Mouse (Mus musculus): ENCODE measurements around the gene Nfkbie. TPM values are rescaled to one million over a fixed set of nuclear protein-coding genes. Genes with fewer than 3 reads are reported as not detected.

Gene Nfkbie
- 4.8 and 10.1 TPM in 2 replicates for polyA plus RNA-seq (2015; fragmentation: Nextera tagmentation; extraction: Ambion mirVana)

- Histone ChIP-seq H3K9me3 (replicated peaks) (no peaks in the 10 kb centered on the region), H3K4me2 (peak within 1 kb of the TSS; percentile 99), H3K4me3 (replicated peaks) (peak within 1 kb of the TSS; percentile 64), H3K4me1 (peaks cover 21% of the 10 kb centered on the region), H3K27me3 (replicated peaks) (peaks cover 16% of the 10 kb centered on the region), H3K9ac (replicated peaks) (peak within 1 kb of the TSS; percentile 74), H3K36me3 (no peaks in the 10 kb centered on the region), H3K27ac (replicated peaks) (0 out of 2 replicates have a peak within 1 kb of the TSS, but pooled peaks have one; percentile 29)
- peak; percentile 68 for ATAC-seq (ENCODE audit: low FRiP score)
- under 1% methylated on average over 45 of the region's 45 CpGs for WGBS
These were observed at the start of gene Nfkbie for GRCm38 (mm10) chr17:45555452-45556106. Gene Nfkbie (plus strand): TSS chr17:45555703.

GRCm38 (mm10) chr17:45505941-45506465 lies 49.5 kb upstream of the Nfkbie start:
- Histone ChIP-seq H3K27ac (replicated peaks) (no peak overlapping the region), H3K27me3 (replicated peaks) (no peaks in the 10 kb centered on the region), H3K4me1 (peaks cover 18% of the 10 kb centered on the region), H3K36me3 (peaks cover 21% of the 10 kb centered on the region), H3K9ac (replicated peaks) (0 out of 2 replicates have a peak overlapping the region, but pooled peaks have one; percentile 10), H3K4me2 (0 out of 2 replicates have a peak overlapping the region, but pooled peaks have one; percentile 23), H3K9me3 (replicated peaks) (no peaks in the 10 kb centered on the region), H3K4me3 (replicated peaks) (no peak overlapping the region)
- WGBS, result 74% methylated on average over 6 of the region's 6 CpGs
- ATAC-seq (ENCODE audit: low FRiP score), result no peak

- no peaks in the 10 kb centered on the region for H3K9me3 ChIP-seq (replicated peaks)
- ATAC-seq (ENCODE audit: low FRiP score), result peak; percentile 97
These were observed 48.8 kb upstream of the Nfkbie start, which contains the start of gene Aars2 for GRCm38 (mm10) chr17:45506700-45507189. Gene Aars2 (plus strand): TSS chr17:45506841.

GRCm38 (mm10) chr17:45510871-45511270 lies 44.6 kb upstream of the Nfkbie start:
- WGBS, result 95% methylated on average over 4 of the region's 4 CpGs
- H3K9ac ChIP-seq (replicated peaks), result no peak overlapping the region

More at GRCm38 (mm10) chr17:45506700-45507189, 48.8 kb upstream of the Nfkbie start, which contains the start of gene Aars2:
- Histone ChIP-seq H3K27ac (replicated peaks) (peak within 1 kb of the TSS; percentile 98), H3K36me3 (peaks cover 29% of the 10 kb centered on the region), H3K4me3 (replicated peaks) (peak within 1 kb of the TSS; percentile 93), H3K9ac (replicated peaks) (peak within 1 kb of the TSS; percentile 85), H3K27me3 (replicated peaks) (no peaks in the 10 kb centered on the region), H3K4me1 (peaks cover 18% of the 10 kb centered on the region), H3K4me2 (peak within 1 kb of the TSS; percentile 54)
- under 1% methylated on average over 42 of the region's 42 CpGs for WGBS

GRCm38 (mm10) chr17:45511757-45512156 lies 43.7 kb upstream of the Nfkbie start:
- 94% methylated on average over 4 of the region's 4 CpGs for WGBS
- H3K4me2 ChIP-seq, result no peak overlapping the region
- H3K27me3 ChIP-seq (replicated peaks), result no peaks in the 10 kb centered on the region
- peaks cover 29% of the 10 kb centered on the region for H3K36me3 ChIP-seq
- H3K9ac ChIP-seq (replicated peaks), result no peak overlapping the region
- no peak overlapping the region for H3K4me3 ChIP-seq (replicated peaks)
- H3K4me1 ChIP-seq, result peaks cover 14% of the 10 kb centered on the region
- ATAC-seq (ENCODE audit: low FRiP score), result no peak
- H3K27ac ChIP-seq (replicated peaks), result no peak overlapping the region
- no peaks in the 10 kb centered on the region for H3K9me3 ChIP-seq (replicated peaks)

More at GRCm38 (mm10) chr17:45510871-45511270, 44.6 kb upstream of the Nfkbie start:
- Histone ChIP-seq H3K27ac (replicated peaks) (no peak overlapping the region), H3K27me3 (replicated peaks) (no peaks in the 10 kb centered on the region), H3K4me3 (replicated peaks) (no peak overlapping the region), H3K4me2 (no peak overlapping the region), H3K36me3 (peaks cover 29% of the 10 kb centered on the region), H3K9me3 (replicated peaks) (no peaks in the 10 kb centered on the region), H3K4me1 (peaks cover 18% of the 10 kb centered on the region)
- no peak for ATAC-seq (ENCODE audit: low FRiP score)

GRCm38 (mm10) chr17:45515204-45515726 lies 40.2 kb upstream of the Nfkbie start:
- ATAC-seq (ENCODE audit: low FRiP score), result no peak
- H3K27me3 ChIP-seq (replicated peaks), result no peaks in the 10 kb centered on the region
- peaks cover 27% of the 10 kb centered on the region for H3K36me3 ChIP-seq
- WGBS, result 65% methylated on average over 15 of the region's 15 CpGs
- no peak overlapping the region for H3K4me2 ChIP-seq
- no peak overlapping the region for H3K9ac ChIP-seq (replicated peaks)
- no peaks in the 10 kb centered on the region for H3K9me3 ChIP-seq (replicated peaks)
- peaks cover 3% of the 10 kb centered on the region for H3K4me1 ChIP-seq
- no peak overlapping the region for H3K4me3 ChIP-seq (replicated peaks)
- H3K27ac ChIP-seq (replicated peaks), result no peak overlapping the region

- Histone ChIP-seq H3K4me3 (replicated peaks) (no peak overlapping the region), H3K27ac (replicated peaks) (no peak overlapping the region), H3K9me3 (replicated peaks) (no peaks in the 10 kb centered on the region), H3K4me2 (no peak overlapping the region), H3K27me3 (replicated peaks) (no peaks in the 10 kb centered on the region), H3K36me3 (peaks cover 28% of the 10 kb centered on the region), H3K9ac (replicated peaks) (no peak overlapping the region), H3K4me1 (peaks cover 3% of the 10 kb centered on the region)
- WGBS, result 83% methylated on average over 10 of the region's 10 CpGs
- no peak for ATAC-seq (ENCODE audit: low FRiP score)
These were observed 39.7 kb upstream of the Nfkbie start for GRCm38 (mm10) chr17:45515806-45516205.

- no peaks in the 10 kb centered on the region for H3K27me3 ChIP-seq (replicated peaks)
- ATAC-seq (ENCODE audit: low FRiP score), result peak; percentile 40
- H3K4me1 ChIP-seq, result peaks cover 3% of the 10 kb centered on the region
- no peak overlapping the region for H3K9ac ChIP-seq (replicated peaks)
- H3K9me3 ChIP-seq (replicated peaks), result no peaks in the 10 kb centered on the region
- H3K27ac ChIP-seq (replicated peaks), result no peak overlapping the region
- H3K4me2 ChIP-seq, result no peak overlapping the region
- 52% methylated on average over 8 of the region's 8 CpGs for WGBS
- H3K4me3 ChIP-seq (replicated peaks), result no peak overlapping the region
- H3K36me3 ChIP-seq, result peaks cover 23% of the 10 kb centered on the region
These were observed 39.0 kb upstream of the Nfkbie start for GRCm38 (mm10) chr17:45516488-45516887.

GRCm38 (mm10) chr17:45517135-45517534 lies 38.4 kb upstream of the Nfkbie start:
- ATAC-seq (ENCODE audit: low FRiP score), result no peak
- Histone ChIP-seq H3K36me3 (peaks cover 19% of the 10 kb centered on the region), H3K9me3 (replicated peaks) (no peaks in the 10 kb centered on the region), H3K4me3 (replicated peaks) (no peak overlapping the region), H3K4me2 (no peak overlapping the region), H3K27me3 (replicated peaks) (no peaks in the 10 kb centered on the region), H3K4me1 (peaks cover 3% of the 10 kb centered on the region), H3K27ac (replicated peaks) (no peak overlapping the region), H3K9ac (replicated peaks) (no peak overlapping the region)
- WGBS, result 93% methylated on average over 21 of the region's 21 CpGs

GRCm38 (mm10) chr17:45517549-45518215 lies 37.8 kb upstream of the Nfkbie start:
- no peak for ATAC-seq (ENCODE audit: low FRiP score)
- no peak overlapping the region for H3K4me3 ChIP-seq (replicated peaks)
- peaks cover 7% of the 10 kb centered on the region for H3K4me1 ChIP-seq
- no peaks in the 10 kb centered on the region for H3K9me3 ChIP-seq (replicated peaks)
- 92% methylated on average over 28 of the region's 28 CpGs for WGBS
- H3K36me3 ChIP-seq, result peaks cover 19% of the 10 kb centered on the region
- H3K27me3 ChIP-seq (replicated peaks), result no peaks in the 10 kb centered on the region
- H3K27ac ChIP-seq (replicated peaks), result no peak overlapping the region
- no peak overlapping the region for H3K4me2 ChIP-seq
- no peak overlapping the region for H3K9ac ChIP-seq (replicated peaks)

- Histone ChIP-seq H3K27ac (replicated peaks) (no peak overlapping the region), H3K27me3 (replicated peaks) (no peaks in the 10 kb centered on the region), H3K9me3 (replicated peaks) (no peaks in the 10 kb centered on the region), H3K9ac (replicated peaks) (no peak overlapping the region), H3K4me3 (replicated peaks) (no peak overlapping the region), H3K4me2 (no peak overlapping the region), H3K4me1 (peaks cover 18% of the 10 kb centered on the region), H3K36me3 (peaks cover 19% of the 10 kb centered on the region)
- 78% methylated on average over 12 of the region's 12 CpGs for WGBS
- no peak for ATAC-seq (ENCODE audit: low FRiP score)
These were observed 36.6 kb upstream of the Nfkbie start for GRCm38 (mm10) chr17:45518766-45519475.
